Mouse (Mus musculus) intestine, embryonic 16.5 days (tissue): ENCODE results near the gene Klhdc1. TPM values are rescaled to one million over a fixed set of nuclear protein-coding genes. Genes with fewer than 3 reads are reported as not detected.

Source experiments
- ATAC-seq: fragments of 200-750 bp; cut with Nextera tagmentation; 2 replicates; pipeline ENCODE4 v1.8.0; 2017; ENCODE audit warnings: moderate TSS enrichment, moderate library complexity
- H3K27ac ChIP-seq: fragments of 300-500 bp; sonication (generic); 2 replicates; pipeline ENCODE4 v1.5.1; 2014; ENCODE audit warnings: mild to moderate bottlenecking, low read length
- H3K27me3 ChIP-seq: fragments of 300-500 bp; sonication (generic); replicated peaks from 2 replicates; pipeline ENCODE4 v1.6.1; 2014; ENCODE audit warnings: low read length, control low read depth, mixed read lengths; ENCODE audit not compliant: control insufficient read depth, insufficient read depth
- H3K36me3 ChIP-seq: fragments of 300-500 bp; sonication (generic); 2 replicates; pipeline ENCODE4 v1.6.1; 2014; ENCODE audit warnings: low read length, control low read depth; ENCODE audit not compliant: control insufficient read depth, insufficient read depth
- H3K4me1 ChIP-seq: fragments of 300-500 bp; sonication (generic); 2 replicates; pipeline ENCODE4 v1.6.1; 2014; ENCODE audit warnings: low read length, control low read depth, mixed read lengths; ENCODE audit not compliant: control insufficient read depth, insufficient read depth
- H3K4me2 ChIP-seq: fragments of 300-500 bp; sonication (generic); 2 replicates; pipeline ENCODE4 v1.6.1; 2014; ENCODE audit warnings: low read depth, low read length, control low read depth
- H3K4me3 ChIP-seq: fragments of 300-500 bp; sonication (generic); 2 replicates; pipeline ENCODE4 v1.5.1; 2014; ENCODE audit warnings: mild to moderate bottlenecking, low read length
- H3K9ac ChIP-seq: fragments of 300-500 bp; sonication (generic); 2 replicates; pipeline ENCODE4 v1.6.1; 2014; ENCODE audit warnings: low read depth, low read length
- H3K9me3 ChIP-seq: fragments of 300-500 bp; sonication (generic); 2 replicates; pipeline ENCODE4 v1.6.1; 2016; ENCODE audit warnings: low read length, control low read depth; ENCODE audit not compliant: control insufficient read depth
- WGBS: fragments of 180-500 bp; shearing (Covaris S2); extraction: QIAGEN DNeasy Blood & Tissue Kit; methylation state at CpG from one replicate; pipeline ENCODE4 v1.1.7; 2014; 5-methylcytosine and 5-hydroxymethylcytosine counted together
- polyA plus RNA-seq: library from polyadenylated mRNA; unstranded; fragments of >200 nt; fragmentation: Nextera tagmentation; extraction: Ambion mirVana; gene quantifications from 2 replicates; pipeline ENCODE4 v1.2.1, GENCODE M21; 2015

Gene Klhdc1
- polyA plus RNA-seq, 1 experiment from 2014 or later = 5.2 TPM

DNA sequence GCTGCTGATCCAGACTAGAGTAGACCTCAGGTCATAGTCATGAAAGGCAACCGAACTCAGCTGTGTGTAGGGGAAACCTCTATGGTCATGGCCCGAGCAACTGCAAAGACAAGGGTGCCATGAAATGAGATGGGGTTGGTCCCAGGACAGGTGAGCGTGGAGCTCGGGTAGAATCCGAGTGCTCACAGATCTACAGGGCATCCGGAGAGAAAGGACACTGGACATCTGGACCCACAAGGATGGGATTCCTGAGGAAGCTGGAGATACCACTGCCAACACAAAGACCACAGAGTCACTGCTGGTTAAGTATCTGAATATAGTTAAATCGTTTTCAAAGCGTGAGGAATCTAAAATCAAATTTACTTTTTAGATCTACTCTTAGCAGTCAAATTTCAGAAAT lies 33.6 kb upstream of the Klhdc1 start:
- Histone ChIP-seq H3K27ac (no peak overlapping the region), H3K27me3 (no peaks in the 10 kb centered on the region), H3K36me3 (peaks cover 5% of the 10 kb centered on the region), H3K4me2 (no peak overlapping the region), H3K9ac (no peak overlapping the region), H3K4me1 (no peaks in the 10 kb centered on the region), H3K4me3 (no peak overlapping the region), H3K9me3 (no peaks in the 10 kb centered on the region)
- WGBS = 94% methylated on average over 8 of the region's 8 CpGs
- ATAC-seq = no peak

DNA sequence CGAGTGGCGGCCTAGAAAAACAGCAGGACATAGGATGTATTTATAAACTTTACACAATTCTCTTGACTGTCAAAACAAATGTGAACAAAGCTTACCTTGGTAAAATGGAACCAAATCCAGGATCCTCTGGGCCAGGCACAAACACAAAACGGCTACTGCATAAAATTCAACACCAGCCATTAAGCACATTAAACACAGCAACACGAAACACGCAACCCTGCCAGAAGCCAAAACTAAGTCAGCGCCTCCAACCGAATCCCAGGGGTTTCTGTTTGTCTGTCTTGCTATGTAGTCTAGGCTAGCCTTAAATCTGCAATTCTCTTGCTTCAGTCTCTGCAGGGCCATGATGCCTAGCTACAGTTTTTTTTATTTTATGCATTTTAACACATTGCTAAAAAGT lies 33.0 kb upstream of the Klhdc1 start:
- no peak overlapping the region for H3K9ac ChIP-seq
- no peak overlapping the region for H3K4me3 ChIP-seq
- no peak for ATAC-seq
- WGBS = 90% methylated on average over 7 of the region's 7 CpGs
- no peak overlapping the region for H3K4me2 ChIP-seq
- H3K36me3 ChIP-seq = peaks cover 5% of the 10 kb centered on the region
- no peaks in the 10 kb centered on the region for H3K9me3 ChIP-seq
- H3K27me3 ChIP-seq = no peaks in the 10 kb centered on the region
- no peaks in the 10 kb centered on the region for H3K4me1 ChIP-seq
- H3K27ac ChIP-seq = no peak overlapping the region

DNA sequence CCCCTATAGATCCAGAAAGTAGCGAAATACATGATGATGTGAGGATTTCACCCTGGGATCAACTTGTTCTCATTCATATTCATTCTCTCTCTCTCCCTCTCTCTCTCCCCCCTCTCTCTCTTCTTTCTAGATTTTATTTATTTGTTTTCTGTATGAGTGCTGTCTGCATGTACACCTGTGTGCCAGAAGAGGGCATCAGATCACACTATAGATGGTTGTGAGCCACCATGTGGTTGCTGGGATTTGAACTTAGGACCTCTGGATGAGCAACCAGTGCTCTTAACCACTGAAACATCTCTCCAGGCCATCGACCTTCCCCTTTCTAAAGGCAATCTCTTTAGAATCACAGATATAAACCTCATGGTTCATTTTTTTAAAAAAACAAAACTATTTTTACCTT lies 32.5 kb upstream of the Klhdc1 start:
- no peaks in the 10 kb centered on the region for H3K27me3 ChIP-seq
- no peak overlapping the region for H3K4me2 ChIP-seq
- WGBS = 93% methylated on average over 2 of the region's 2 CpGs
- H3K9me3 ChIP-seq = no peaks in the 10 kb centered on the region
- H3K27ac ChIP-seq = no peak overlapping the region
- no peak overlapping the region for H3K4me3 ChIP-seq
- no peak for ATAC-seq
- H3K4me1 ChIP-seq = no peaks in the 10 kb centered on the region
- H3K9ac ChIP-seq = no peak overlapping the region
- H3K36me3 ChIP-seq = peaks cover 5% of the 10 kb centered on the region

DNA sequence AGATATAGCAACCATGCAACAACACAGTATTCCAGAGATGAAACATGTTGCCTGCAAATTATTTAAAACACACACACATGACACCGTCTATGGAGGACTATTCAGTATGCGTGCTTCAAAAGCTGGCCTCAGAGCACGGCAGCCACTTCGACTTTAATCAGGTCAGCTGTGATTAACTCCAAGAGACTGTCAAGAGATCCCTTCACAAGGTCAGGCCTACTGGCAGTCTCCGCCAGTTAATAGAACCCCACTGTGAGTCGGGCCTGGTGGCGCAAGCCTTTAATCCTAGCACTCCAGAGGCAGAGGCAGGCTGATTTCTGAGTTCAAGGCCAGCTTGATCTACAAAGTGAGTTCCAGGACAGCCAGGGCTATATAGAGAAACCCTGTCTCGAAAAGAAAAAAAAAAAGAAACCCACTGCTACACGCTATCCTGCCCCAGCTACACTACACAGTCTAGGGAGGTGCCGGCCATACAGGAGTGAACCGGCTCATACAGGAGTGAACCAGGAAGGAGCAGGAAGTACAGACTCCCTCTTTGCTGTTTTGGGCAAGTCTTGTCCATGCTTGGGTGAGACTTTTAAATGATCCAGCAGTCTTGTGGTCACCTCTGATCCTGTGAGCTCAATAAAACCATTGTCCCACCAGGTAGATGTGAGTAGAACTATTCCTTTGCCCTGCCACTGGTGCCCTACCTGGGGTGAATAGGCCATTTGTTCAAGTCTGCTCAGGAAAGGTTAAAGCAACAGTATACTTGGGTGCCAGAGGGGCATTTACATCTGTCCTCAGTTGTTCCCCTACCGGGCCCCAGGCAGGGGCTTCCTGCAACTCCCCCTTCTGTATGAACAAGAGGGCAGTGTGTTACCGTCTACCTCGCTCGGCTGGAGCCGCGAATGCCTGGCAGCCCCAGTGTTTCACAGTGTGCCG lies 30.7 kb upstream of the Klhdc1 start:
- Histone ChIP-seq H3K36me3 (peaks cover 7% of the 10 kb centered on the region), H3K27ac (no peak overlapping the region), H3K4me3 (no peak overlapping the region), H3K4me2 (no peak overlapping the region), H3K27me3 (no peaks in the 10 kb centered on the region), H3K9ac (no peak overlapping the region), H3K4me1 (no peaks in the 10 kb centered on the region), H3K9me3 (no peaks in the 10 kb centered on the region)
- no peak for ATAC-seq
- WGBS = 92% methylated on average over 18 of the region's 18 CpGs

DNA sequence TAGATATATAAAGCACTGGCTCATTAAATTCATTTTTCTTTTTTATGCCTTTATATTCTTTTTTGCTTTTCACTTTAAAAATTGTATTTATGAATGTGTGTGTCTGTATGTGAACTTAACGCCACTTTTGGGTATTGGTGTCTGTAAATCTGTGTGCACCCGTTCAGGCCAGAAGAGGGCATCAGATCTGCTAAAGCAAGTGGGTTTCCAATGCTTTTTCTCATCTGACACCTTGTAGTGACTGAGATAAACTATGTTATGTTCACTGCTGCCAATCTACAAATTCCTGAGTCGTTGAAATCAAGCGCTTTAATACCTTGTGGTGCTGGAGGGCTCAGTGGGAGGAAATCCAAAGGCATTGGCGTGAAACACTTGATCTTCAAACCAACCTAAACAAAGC lies 29.9 kb upstream of the Klhdc1 start:
- Histone ChIP-seq H3K36me3 (peaks cover 7% of the 10 kb centered on the region), H3K9ac (no peak overlapping the region), H3K4me2 (no peak overlapping the region), H3K9me3 (no peaks in the 10 kb centered on the region), H3K27me3 (no peaks in the 10 kb centered on the region), H3K4me3 (no peak overlapping the region), H3K27ac (no peak overlapping the region), H3K4me1 (no peaks in the 10 kb centered on the region)
- ATAC-seq = no peak
- 79% methylated on average over 5 of the region's 5 CpGs for WGBS

DNA sequence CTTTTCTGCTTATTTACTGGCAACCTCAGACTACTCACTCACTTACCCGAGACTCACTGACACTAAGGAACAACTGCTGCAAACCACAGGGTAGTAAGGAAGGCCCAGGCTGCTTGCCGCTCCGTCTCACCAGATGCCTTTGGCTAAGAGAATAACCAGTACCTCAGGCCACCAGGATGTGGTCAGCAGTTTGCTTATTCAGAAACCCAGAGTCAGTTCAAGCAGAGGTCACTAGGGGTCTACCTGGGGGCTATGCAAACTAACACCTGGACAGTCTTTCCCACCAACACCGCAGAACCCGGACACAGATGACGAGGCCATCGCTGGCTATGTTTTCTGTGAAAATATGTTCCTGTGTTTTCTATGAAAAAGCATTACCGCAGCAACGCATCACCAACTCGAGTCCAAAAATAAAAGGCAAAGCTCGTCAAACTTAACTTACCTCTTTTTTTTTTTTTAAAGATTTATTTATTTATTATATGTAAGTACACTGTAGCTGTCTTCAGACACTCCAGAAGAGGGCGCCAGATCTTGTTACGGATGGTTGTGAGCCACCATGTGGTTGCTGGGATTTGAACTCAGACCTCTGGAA lies 27.7 kb upstream of the Klhdc1 start:
- Histone ChIP-seq H3K27me3 (no peaks in the 10 kb centered on the region), H3K4me2 (no peak overlapping the region), H3K4me1 (no peaks in the 10 kb centered on the region), H3K36me3 (peaks cover 16% of the 10 kb centered on the region), H3K9ac (no peak overlapping the region), H3K9me3 (no peaks in the 10 kb centered on the region), H3K4me3 (no peak overlapping the region), H3K27ac (no peak overlapping the region)
- 92% methylated on average over 13 of the region's 13 CpGs for WGBS
- no peak for ATAC-seq

DNA sequence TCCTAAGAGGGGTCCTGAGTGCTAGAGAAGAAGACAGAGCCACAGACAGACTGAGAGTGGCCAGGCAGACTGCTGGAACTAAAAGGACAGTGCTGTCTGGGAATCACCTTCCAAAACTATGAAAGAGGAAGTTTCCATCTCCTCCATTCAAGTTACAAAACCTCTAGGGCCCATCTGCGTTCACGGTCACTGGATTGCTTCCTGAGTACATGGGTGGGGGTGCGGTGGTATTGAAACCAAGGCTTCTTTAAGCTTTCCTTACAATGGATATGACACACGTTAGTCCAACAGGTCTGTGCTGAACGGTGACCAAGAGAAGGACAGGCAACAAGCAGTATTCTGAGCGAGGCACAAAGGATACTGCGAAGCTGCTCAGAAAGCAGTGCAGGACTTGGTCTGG lies 26.6 kb upstream of the Klhdc1 start:
- Histone ChIP-seq H3K4me1 (no peaks in the 10 kb centered on the region), H3K4me2 (no peak overlapping the region), H3K9me3 (no peaks in the 10 kb centered on the region), H3K4me3 (no peak overlapping the region), H3K27me3 (no peaks in the 10 kb centered on the region), H3K36me3 (peaks cover 16% of the 10 kb centered on the region), H3K27ac (no peak overlapping the region), H3K9ac (no peak overlapping the region)
- WGBS = 93% methylated on average over 7 of the region's 7 CpGs
- no peak for ATAC-seq

DNA sequence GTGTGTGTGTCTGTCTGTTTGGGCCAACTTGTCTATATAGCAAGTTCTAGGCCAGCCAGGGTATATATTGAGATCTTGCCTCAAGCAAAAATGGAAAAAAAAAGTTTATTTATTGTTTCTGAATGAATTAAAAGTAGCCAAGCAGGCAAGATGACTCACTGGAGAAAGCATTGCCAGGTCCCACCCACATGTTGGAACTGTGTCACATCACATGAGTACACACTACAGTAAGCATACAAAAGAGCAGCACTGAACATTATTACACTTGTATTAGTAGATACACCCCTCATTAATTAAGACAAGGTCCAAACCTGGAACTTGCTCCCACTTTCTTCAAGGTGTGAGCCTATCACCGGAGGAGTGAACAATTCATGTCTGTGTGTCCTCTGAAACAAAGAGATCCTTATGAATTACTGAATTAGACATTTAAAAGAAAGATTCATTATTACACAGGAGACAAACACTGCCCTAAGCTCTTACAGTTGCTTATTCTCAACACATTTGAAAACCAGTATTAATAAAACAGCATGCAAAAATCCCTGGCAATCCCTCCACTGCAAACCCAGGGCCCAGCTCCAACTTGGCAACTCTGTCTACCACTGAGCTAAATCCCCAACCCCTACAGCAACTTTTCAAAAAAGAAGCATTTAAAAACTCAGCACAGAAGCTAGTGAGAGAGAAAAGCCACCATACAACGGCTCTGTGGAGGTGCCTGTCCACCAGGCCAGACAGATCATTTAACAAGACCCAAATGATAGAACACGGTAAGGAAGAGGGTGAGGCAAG lies 25.8 kb upstream of the Klhdc1 start:
- peaks cover 16% of the 10 kb centered on the region for H3K36me3 ChIP-seq
- ATAC-seq = no peak

DNA sequence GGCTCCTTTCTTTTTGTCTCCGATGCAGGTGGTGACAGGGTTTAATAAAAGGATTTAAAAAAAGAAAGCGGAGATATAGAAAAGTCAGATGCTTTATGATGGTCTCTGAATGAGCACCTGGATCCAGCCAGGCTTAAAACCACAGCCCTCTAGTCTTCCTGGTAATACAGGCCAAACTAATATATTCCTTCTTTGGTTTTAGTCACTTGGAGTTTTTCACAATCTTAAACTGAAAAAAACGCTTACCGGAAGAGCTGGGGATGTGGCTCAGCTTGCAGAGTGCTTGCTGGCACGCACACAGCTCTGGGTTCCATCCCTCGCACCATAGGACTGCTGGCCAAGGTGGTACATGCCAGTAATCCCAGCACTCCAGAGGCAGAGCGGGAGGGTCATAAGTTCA lies 24.4 kb upstream of the Klhdc1 start:
- Histone ChIP-seq H3K9me3 (no peaks in the 10 kb centered on the region), H3K4me3 (no peak overlapping the region), H3K9ac (no peak overlapping the region), H3K36me3 (peaks cover 13% of the 10 kb centered on the region), H3K4me2 (no peak overlapping the region), H3K27me3 (no peaks in the 10 kb centered on the region), H3K27ac (no peak overlapping the region), H3K4me1 (no peaks in the 10 kb centered on the region)
- 95% methylated on average over 7 of the region's 7 CpGs for WGBS
- ATAC-seq = no peak

More for the DNA sequence above, 25.8 kb upstream of the Klhdc1 start:
- Histone ChIP-seq H3K27ac (no peak overlapping the region), H3K4me2 (no peak overlapping the region), H3K4me1 (no peaks in the 10 kb centered on the region), H3K4me3 (no peak overlapping the region), H3K9me3 (no peaks in the 10 kb centered on the region), H3K9ac (no peak overlapping the region), H3K27me3 (no peaks in the 10 kb centered on the region)
- 88% methylated on average over 3 of the region's 3 CpGs for WGBS
